Mouse (Mus musculus): ENCODE data around the gene 1700016D06Rik. TPM values are rescaled to one million over a fixed set of nuclear protein-coding genes. Genes with fewer than 3 reads are reported as not detected.

1700016D06Rik gene
- not detected in 2 replicates for polyA plus RNA-seq (2021; fragmentation: Nextera tagmentation)
- long read RNA-seq, experiment 1: 0 reads
- long read RNA-seq, experiment 2: 0 reads

DNA sequence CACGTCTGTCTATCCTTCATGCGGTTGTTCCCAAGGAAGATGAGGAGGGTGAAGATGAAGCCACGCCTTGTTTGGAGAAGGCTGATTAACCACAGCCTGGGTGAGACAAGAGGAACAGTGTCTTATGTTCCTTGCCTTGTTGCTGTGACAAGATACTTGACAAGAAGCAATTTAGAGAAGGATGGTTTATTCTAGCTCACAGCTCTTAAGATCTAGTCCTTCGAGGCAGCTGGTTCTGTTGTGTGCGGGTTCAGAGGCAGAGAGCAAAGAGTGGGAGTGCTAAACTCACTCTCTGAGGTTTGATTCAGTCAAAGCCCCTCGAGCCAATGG is at the start of gene 1700016D06Rik:
Gene 1700016D06Rik, minus strand, starts transcription at position 31 of the 330 bp plus-strand sequence.

DNA sequence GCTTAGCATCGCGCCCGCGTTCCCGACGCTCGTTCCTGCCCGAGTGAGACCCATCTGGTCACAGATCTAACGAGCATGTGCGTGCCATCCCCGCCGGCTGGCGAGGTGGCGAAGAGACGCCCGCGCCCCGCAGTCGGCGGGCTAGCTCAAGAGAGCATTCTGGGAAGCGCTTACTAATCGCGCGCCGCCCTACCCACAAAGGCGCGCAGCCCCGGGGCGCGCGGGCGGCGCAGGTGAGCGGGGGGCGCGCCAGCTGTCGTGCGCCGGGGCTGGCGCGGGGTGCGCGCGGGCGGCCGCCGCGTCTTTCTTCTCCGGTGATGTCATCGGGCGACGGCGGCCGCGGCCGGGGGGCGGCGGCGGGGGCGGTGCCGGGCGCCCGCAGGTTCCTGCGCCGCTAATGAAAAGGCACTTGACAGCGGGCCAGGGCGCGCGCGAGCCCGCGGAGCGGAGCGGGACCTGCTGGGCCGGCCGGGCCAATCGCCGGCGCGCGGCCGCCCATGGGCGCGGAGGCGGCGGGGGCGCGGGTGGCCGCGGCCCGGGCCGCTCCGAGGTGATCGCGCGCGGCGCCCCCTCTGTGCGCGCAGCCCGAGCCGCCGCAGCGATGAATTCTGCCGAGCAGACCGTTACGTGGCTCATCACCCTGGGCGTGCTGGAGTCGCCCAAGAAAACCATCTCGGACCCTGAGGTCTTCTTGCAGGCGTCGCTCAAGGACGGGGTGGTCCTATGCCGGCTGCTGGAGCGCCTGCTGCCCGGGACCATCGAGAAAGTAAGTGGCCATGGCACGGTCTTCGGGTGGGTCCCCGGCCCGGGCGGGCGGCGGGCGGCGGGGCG is 27.0 kb upstream of the 1700016D06Rik start, which contains the start of gene Arhgef7:
Gene Arhgef7, plus strand, starts transcription at position 71 of the 831 bp plus-strand sequence.

DNA sequence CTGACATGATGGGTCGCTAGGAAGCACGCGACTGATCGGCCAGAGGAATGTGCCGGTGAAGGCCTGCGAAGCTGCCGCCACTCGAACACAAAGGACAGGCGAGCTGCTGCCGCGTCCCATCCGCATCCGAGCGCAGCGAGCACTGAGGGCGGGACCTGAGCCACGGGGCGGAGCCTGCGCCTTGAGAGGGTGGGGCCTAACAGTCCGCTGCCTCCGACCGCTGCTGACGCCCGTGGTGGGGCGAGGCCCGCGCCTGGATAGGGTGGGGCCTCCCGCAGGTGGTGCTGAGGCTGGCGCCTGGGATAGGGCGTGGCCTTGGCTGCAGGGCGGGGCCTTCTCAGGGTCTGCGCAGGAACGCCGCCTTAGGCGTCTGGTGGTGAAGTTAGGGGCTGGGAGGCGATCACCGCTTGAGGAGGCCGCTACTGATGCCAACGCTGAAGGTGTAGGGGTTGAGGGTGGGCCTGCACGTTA is 65.2 kb downstream of the 1700016D06Rik start, which contains the start of gene Ankrd10:
Gene Ankrd10, minus strand, starts transcription at position 147 of the 471 bp plus-strand sequence.

Other genes with a start within 250 kb of the 1700016D06Rik start
- 2.0 and 2.6 TPM in 2 replicates for gene Rab20, start 222.4 kb downstream of the 1700016D06Rik start, polyA plus RNA-seq (2021; fragmentation: Nextera tagmentation)
- gene Naxd, start 203.6 kb downstream of the 1700016D06Rik start, polyA plus RNA-seq (2021; fragmentation: Nextera tagmentation): 121 and 157 TPM in 2 replicates
- gene Cars2, start 150.3 kb downstream of the 1700016D06Rik start, polyA plus RNA-seq (2021; fragmentation: Nextera tagmentation): 16.0 and 20.5 TPM in 2 replicates
- 24.8 and 29.5 TPM in 2 replicates for gene Ing1, start 145.5 kb downstream of the 1700016D06Rik start, polyA plus RNA-seq (2021; fragmentation: Nextera tagmentation)
- gene Ankrd10, start 65.3 kb downstream of the 1700016D06Rik start, polyA plus RNA-seq (2021; fragmentation: Nextera tagmentation): 9.6 and 10.8 TPM in 2 replicates
- 19.0 and 19.8 TPM in 2 replicates for gene Arhgef7, start 26.7 kb upstream of the 1700016D06Rik start, polyA plus RNA-seq (2021; fragmentation: Nextera tagmentation)
- gene Tex29, start 139.4 kb upstream of the 1700016D06Rik start, polyA plus RNA-seq (2021; fragmentation: Nextera tagmentation): not detected in 2 replicates